Mouse (Mus musculus): Measurements from ENCODE around the gene Ebna1bp2.

DNA sequence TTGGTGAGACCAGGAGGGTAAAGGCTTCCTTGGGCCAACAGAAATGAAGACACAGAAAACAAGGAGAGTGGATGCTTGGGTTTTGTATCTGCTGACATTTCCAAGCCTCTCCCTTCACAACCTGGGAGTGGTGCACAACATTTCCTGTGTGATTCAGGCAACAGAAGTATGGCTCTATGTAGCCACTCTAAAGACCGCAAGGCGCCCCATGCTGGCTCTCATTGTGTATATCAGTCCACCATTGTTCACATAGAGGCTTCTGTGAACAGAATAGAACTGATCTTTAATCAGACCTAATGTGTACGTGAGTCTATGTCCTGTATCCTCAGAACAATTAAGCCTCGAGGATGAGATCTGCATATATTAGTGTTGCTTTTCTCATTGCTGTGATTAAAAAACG, 9.7 kb downstream of the Ebna1bp2 start:
- TF ChIP-seq GATA1 (IDR thresholded peaks at IDR 0.05; ENCODE audit: borderline replicate concordance, low read length): no peak
- TF ChIP-seq CTCF (IDR thresholded peaks at IDR 0.05; ENCODE audit: low read depth, low read length): no peak
- no peak for TF ChIP-seq GATA2 (IDR thresholded peaks at IDR 0.05; ENCODE audit: borderline replicate concordance, low read depth, low read length)
- no peak for TF ChIP-seq TAL1 (conservative IDR thresholded peaks at IDR 0.05; ENCODE audit: low read depth, low read length)
